Mouse (Mus musculus): ENCODE results near the gene Clip3.

DNA sequence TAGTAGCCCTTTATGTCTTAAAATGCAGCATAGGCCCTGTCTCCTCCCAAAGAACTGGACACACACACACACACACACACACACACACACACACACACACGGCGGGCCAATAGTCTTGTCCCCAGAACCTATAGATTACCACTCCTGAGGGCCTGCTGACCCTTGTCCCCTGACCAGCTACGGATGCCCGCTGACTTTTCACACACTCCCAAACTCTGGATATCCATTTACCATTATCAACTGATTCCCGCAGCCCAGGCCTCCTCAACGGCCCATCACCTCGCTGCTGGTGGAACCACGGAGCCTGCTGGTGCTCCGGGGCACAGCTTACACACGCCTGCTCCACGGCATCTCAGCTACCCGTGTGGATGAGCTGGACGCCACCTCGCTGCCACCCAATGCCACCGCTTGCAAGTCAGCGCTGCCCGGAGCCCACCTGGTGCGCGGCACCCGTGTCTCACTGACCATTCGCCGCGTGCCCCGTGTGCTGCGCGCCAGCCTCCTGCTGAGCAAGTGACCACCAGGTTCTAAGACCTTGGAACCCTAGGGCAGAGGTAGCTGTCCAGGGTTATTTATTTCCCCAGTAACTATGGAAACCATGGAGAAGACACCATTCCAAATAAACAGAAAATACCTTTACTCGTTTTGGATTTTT, 22.3 kb downstream of the Clip3 start:
- TF ChIP-seq CTCF (IDR thresholded peaks at IDR 0.05; ENCODE audit: insufficient read depth, low read depth, low read length) (no peak), POLR2A (IDR thresholded peaks at IDR 0.05; ENCODE audit: insufficient read depth, low read depth, low read length) (no peak)

Measured in olfactory bulb, adult 2 months (tissue).